12 mouse cellular contexts compared by ENCODE assay signal in the genomic region with DNA sequence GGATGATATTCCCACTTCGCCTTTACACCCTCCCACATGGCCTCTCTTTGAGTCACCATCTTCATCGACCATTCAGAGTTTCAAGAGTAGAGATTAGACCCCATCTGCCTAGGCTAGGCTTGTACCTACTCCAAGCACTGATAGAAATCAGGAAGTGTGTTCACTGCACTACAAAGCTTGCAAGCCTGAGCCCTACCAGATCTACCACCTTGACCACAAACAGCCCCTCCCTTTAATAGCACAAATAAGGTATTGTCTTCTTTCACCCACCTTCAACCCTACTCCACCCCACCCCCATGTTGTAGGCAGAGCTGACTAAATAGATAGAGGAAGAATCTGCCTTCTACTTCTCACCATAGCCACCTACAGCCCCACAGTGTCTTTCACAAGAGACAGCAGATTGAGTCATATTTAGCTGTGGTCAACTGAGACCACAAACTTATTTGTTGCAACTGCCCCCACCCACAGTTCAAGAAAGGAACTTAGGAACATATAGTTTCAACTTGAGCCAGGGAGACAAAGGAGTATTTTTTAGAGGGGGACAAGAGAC. TPM values are rescaled to one million over a fixed set of nuclear protein-coding genes. Genes with fewer than 3 reads are reported as not detected.
A peak's percentile ranks its signal among the peaks of the same experiment; 100 is the strongest.
DNase-seq lines count a peak whose midpoint lies in the region; ATAC-seq and TF ChIP-seq lines count a peak whose summit lies in the region.
"Had no signal": no experiment of that assay in that cellular context is flagged by ENCODE, and none has a peak within 500 bp of the region (broad histone marks: within the 10 kb centered on the region; RNA-seq: fewer than 3 reads in every experiment).

No protein-coding gene starts in this region.

- no peaks in the 10 kb centered on the region for H3K36me3 ChIP-seq in spleen, adult 2 months (ENCODE audit: control insufficient read depth, insufficient read depth, low read length)
- no peaks in the 10 kb centered on the region for H3K36me3 ChIP-seq in liver, postnatal 0 days (replicated peaks; ENCODE audit: insufficient read depth, low read length)
- no peaks in the 10 kb centered on the region for H3K36me3 ChIP-seq in small intestine, adult 2 months (ENCODE audit: control insufficient read depth, insufficient read depth, low read length)
- H3K36me3 ChIP-seq: hindbrain, embryonic 15.5 days had no signal

- H3K9ac ChIP-seq in liver, postnatal 0 days (replicated peaks), result no peak overlapping the region
- H3K9ac ChIP-seq: hindbrain, embryonic 15.5 days had no signal

- no peak overlapping the region for H3K4me3 ChIP-seq in spleen, adult 2 months (ENCODE audit: extremely low read depth, insufficient read depth, insufficient read length)
- no peak overlapping the region for H3K4me3 ChIP-seq in bone marrow, adult 2 months (replicated peaks; ENCODE audit: control insufficient read depth, low read depth, low read length)
- H3K4me3 ChIP-seq in liver, postnatal 0 days (ENCODE audit: low read depth, low read length), result no peak overlapping the region
- no peak overlapping the region for H3K4me3 ChIP-seq in small intestine, adult 2 months (ENCODE audit: low read depth, low read length)
- H3K4me3 ChIP-seq: hindbrain, embryonic 15.5 days; layer of hippocampus, adult 2 months had no signal

- no peaks in the 10 kb centered on the region for H3K27me3 ChIP-seq in spleen, adult 2 months (ENCODE audit: control insufficient read depth, insufficient read depth, low read length)
- H3K27me3 ChIP-seq in liver, postnatal 0 days (ENCODE audit: insufficient read depth, low read length), result no peaks in the 10 kb centered on the region
- no peaks in the 10 kb centered on the region for H3K27me3 ChIP-seq in small intestine, adult 2 months (ENCODE audit: control insufficient read depth, insufficient read depth, low read length)
- H3K27me3 ChIP-seq: hindbrain, embryonic 15.5 days had no signal

- peak; percentile 77 for ATAC-seq in liver, postnatal 0 days

- WGBS in spleen, adult 2 months, result 49% methylated on average over 2 of the region's 2 CpGs
- WGBS in bone marrow, adult 2 months, result 19% methylated on average over 2 of the region's 2 CpGs
- 42% methylated on average over 2 of the region's 2 CpGs for WGBS in liver, postnatal 0 days (ENCODE audit: insufficient replicate concordance)
- WGBS in small intestine, adult 2 months, result 64% methylated on average over 2 of the region's 2 CpGs

- TF ChIP-seq POLR2A in spleen, adult 2 months (IDR thresholded peaks at IDR 0.05; ENCODE audit: low read depth, low read length), result no peak
- TF ChIP-seq POLR2A in bone marrow, adult 2 months (IDR thresholded peaks at IDR 0.05; ENCODE audit: borderline replicate concordance, control insufficient read depth, low read depth, low read length), result no peak
- no peak for TF ChIP-seq POLR2A in small intestine, adult 2 months (IDR thresholded peaks at IDR 0.05; ENCODE audit: low read depth, low read length)

- peaks cover 29% of the 10 kb centered on the region for H3K4me1 ChIP-seq in spleen, adult 2 months (ENCODE audit: control insufficient read depth, insufficient read depth, insufficient read length)
- peaks cover 8% of the 10 kb centered on the region for H3K4me1 ChIP-seq in bone marrow, adult 2 months (ENCODE audit: control insufficient read depth, insufficient read depth, low read length)
- H3K4me1 ChIP-seq in liver, postnatal 0 days (ENCODE audit: insufficient read depth), result peaks cover 8% of the 10 kb centered on the region; the same call in 1 of the 2 replicates
- H3K4me1 ChIP-seq in small intestine, adult 2 months (ENCODE audit: control insufficient read depth, insufficient read depth, insufficient read length, low read length), result no peaks in the 10 kb centered on the region
- H3K4me1 ChIP-seq: hindbrain, embryonic 15.5 days had no signal

- peak; percentile 19 to 28 for DNase-seq in spleen, adult 2 months (ENCODE audit: low read depth in 1 of 2, low spot score in 2 of 2)
- no peak for DNase-seq in spleen, adult 18-20 months
- peak; percentile 34 for DNase-seq in liver, postnatal 0 days
- no peak for DNase-seq in MN1 (ENCODE audit: low spot score)
- no peak for DNase-seq in kidney, adult 11 months
- DNase-seq in kidney, adult 9 months, result no peak
- DNase-seq: embryo, embryonic 11 days; right cerebral cortex, adult 18-20 months had no signal

- H3K27ac ChIP-seq in spleen, adult 2 months (ENCODE audit: insufficient read depth, low read length), result peak overlapping the region; percentile 74
- peak overlapping the region; percentile 60; the same call in 1 of the 2 replicates for H3K27ac ChIP-seq in bone marrow, adult 2 months (ENCODE audit: control insufficient read depth, insufficient read depth, low read depth, low read length, poor library complexity)
- peak overlapping the region; percentile 80 for H3K27ac ChIP-seq in liver, postnatal 0 days (ENCODE audit: low read depth)
- H3K27ac ChIP-seq in small intestine, adult 2 months (ENCODE audit: insufficient read depth, low read depth, low read length), result peak overlapping the region; percentile 85
- H3K27ac ChIP-seq: hindbrain, embryonic 15.5 days; layer of hippocampus, adult 2 months had no signal

- no peaks in the 10 kb centered on the region for H3K9me3 ChIP-seq in liver, postnatal 0 days (ENCODE audit: low read length)
- H3K9me3 ChIP-seq: hindbrain, embryonic 15.5 days had no signal

- H3K4me2 ChIP-seq in liver, postnatal 0 days (ENCODE audit: low read depth, low read length), result peak overlapping the region; percentile 26; the same call in 1 of the 2 replicates
- H3K4me2 ChIP-seq: hindbrain, embryonic 15.5 days had no signal

- TF ChIP-seq EP300 in liver, postnatal 0 days (IDR thresholded peaks at IDR 0.05; ENCODE audit: low read depth), result peak; percentile 49; the same call in 1 of the 2 replicates

- TF ChIP-seq CTCF in spleen, adult 2 months (IDR thresholded peaks at IDR 0.05; ENCODE audit: extremely low read depth, insufficient read depth, insufficient read length, insufficient replicate concordance), result no peak
- TF ChIP-seq CTCF in bone marrow, adult 2 months (IDR thresholded peaks at IDR 0.05; ENCODE audit: control insufficient read depth, insufficient read depth, low read length), result no peak
- no peak for TF ChIP-seq CTCF in liver, postnatal 0 days (IDR thresholded peaks at IDR 0.05; ENCODE audit: low read depth)
- TF ChIP-seq CTCF in small intestine, adult 2 months (IDR thresholded peaks at IDR 0.05; ENCODE audit: extremely low read depth, insufficient read length, insufficient replicate concordance, low read depth, low read length), result no peak

RNA-seq across cellular contexts. Expression of a gene that starts 8.1 kb away (rescaled TPM):
- polyA plus RNA-seq in spleen, adult 2 months (2012; rRNA removed), result 24.4 and 28.6 TPM in 2 replicates
- polyA plus RNA-seq in bone marrow, adult 2 months (2011; ENCODE audit: insufficient read depth, insufficient read length, low replicate concordance, missing spikeins), result 34.6 and 68.8 TPM in 2 replicates
- polyA plus RNA-seq in liver, postnatal 0 days (2015; fragmentation: Nextera tagmentation; extraction: Ambion mirVana), result 7.1 and 9.5 TPM in 2 replicates
- 3.7 and 5.1 TPM in 2 replicates for polyA plus RNA-seq in small intestine, adult 2 months (2012; rRNA removed)

RNA-seq across cellular contexts. Expression of a gene that starts 39.6 kb away (rescaled TPM):
- 97.2 and 110 TPM in 2 replicates for polyA plus RNA-seq in spleen, adult 2 months (2012; rRNA removed)
- 20.2 and 37.3 TPM in 2 replicates for polyA plus RNA-seq in bone marrow, adult 2 months (2011; ENCODE audit: insufficient read depth, insufficient read length, low replicate concordance, missing spikeins)
- 3.2 and 3.5 TPM in 2 replicates for polyA plus RNA-seq in liver, postnatal 0 days (2015; fragmentation: Nextera tagmentation; extraction: Ambion mirVana)
- polyA plus RNA-seq in small intestine, adult 2 months (2012; rRNA removed), result 22.9 and 28.2 TPM in 2 replicates

Comparison
In these comparisons a context has a peak if more than half of its experiments do, and no peak if none do; other contexts are left out.
1. DNase-seq: peak in spleen, adult 2 months (2 of 2) and liver, postnatal 0 days (single experiment); none in spleen, adult 18-20 months (0 of 2), MN1 (single experiment), kidney, adult 11 months (single experiment) and kidney, adult 9 months (single experiment).
2. Peak in every context shown above with its lines, with median percentiles within 50 percentile points of each other: H3K27ac ChIP-seq.